Mouse (Mus musculus) bone marrow macrophage, adult 2 months (primary cell): ENCODE measurements around the gene Dctpp1.

Source experiments
- CTCF ChIP-seq: IDR thresholded peaks from 2 replicates; pipeline ENCODE4 v1.5.1; 2012; ENCODE audit warnings: low read depth, mild to moderate bottlenecking, low read length, moderate library complexity
- POLR2A ChIP-seq: IDR thresholded peaks from 2 replicates; pipeline ENCODE4 v1.6.1; 2012; ENCODE audit warnings: mild to moderate bottlenecking, low read depth, low read length, borderline replicate concordance

- TF ChIP-seq POLR2A (no peak), CTCF (no peak)
Measured at GRCm38 (mm10) chr7:127214521-127214920, 46.0 kb downstream of the Dctpp1 start.
